Mouse (Mus musculus): ENCODE data around the gene Aipl1. TPM values are rescaled to one million over a fixed set of nuclear protein-coding genes. Genes with fewer than 3 reads are reported as not detected.

Aipl1 gene
- total and polyA plus RNA-seq, 2 experiments from 2014 or later = 0.31 TPM; not detected in 1

DNA sequence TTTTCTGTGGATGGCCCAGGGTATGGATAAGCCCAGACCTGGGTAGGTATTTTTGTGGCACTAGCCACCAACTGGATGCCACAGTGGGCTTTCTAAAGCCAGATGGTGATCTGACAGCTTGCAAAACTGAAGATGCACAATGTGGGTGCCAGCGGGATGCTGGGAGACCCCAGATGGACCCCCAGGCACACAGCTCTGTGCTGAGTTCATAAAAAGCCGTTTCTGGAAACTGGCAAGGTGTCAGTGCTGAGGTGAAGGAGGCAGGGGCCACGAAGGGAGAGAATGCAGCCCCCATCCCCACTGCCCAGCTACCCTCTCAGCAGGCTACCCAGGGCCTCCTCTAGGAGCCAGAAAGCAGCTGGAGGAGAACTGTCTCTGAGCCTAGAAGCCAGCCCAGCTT is 19.9 kb upstream of the Aipl1 start:
- ATAC-seq (ENCODE audit: insufficient read depth, low read depth) (no peak), DNase-seq (ENCODE audit: low spot score) (no peak)
- H3K4me1 ChIP-seq (ENCODE audit: control insufficient read depth, insufficient read depth) = no peaks in the 10 kb centered on the region
- no peaks in the 10 kb centered on the region for H3K27me3 ChIP-seq (ENCODE audit: control insufficient read depth, insufficient read depth, low read length)
- no peak overlapping the region for H3K4me2 ChIP-seq (ENCODE audit: low read depth, low read length)
- H3K27ac ChIP-seq (ENCODE audit: low read depth) = no peak overlapping the region
- TF ChIP-seq EP300 (IDR thresholded peaks at IDR 0.05; ENCODE audit: low read depth) = no peak
- no peak for TF ChIP-seq CTCF (IDR thresholded peaks at IDR 0.05; ENCODE audit: low read depth)
- WGBS = 71% methylated on average over 3 of the region's 3 CpGs
- no peak overlapping the region for H3K9ac ChIP-seq (replicated peaks; ENCODE audit: low read depth, low read length)
- H3K4me3 ChIP-seq (ENCODE audit: low read depth, low read length) = no peak overlapping the region
- no peaks in the 10 kb centered on the region for H3K36me3 ChIP-seq (replicated peaks; ENCODE audit: control insufficient read depth, insufficient read depth, low read length)
- H3K9me3 ChIP-seq (replicated peaks; ENCODE audit: control insufficient read depth, low read length) = no peaks in the 10 kb centered on the region

DNA sequence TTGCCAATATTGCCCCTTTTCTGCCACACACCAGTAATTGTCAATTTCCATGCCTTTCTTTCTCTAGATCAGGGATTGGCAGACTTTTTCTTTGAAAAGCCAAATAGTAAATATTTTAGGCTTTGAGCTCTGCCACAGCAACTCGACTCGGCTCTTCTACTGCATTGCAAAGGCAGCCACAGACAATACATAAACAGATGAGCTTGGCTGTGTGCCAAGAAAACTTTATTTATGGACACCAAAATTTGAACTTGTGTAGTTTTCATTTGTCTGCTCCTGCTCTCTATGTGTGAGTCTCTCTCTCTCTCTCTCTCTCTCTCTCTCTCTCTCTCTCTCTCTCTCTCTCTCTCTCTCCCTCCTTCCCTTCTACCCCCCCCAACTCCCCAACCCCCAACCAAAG is 17.9 kb upstream of the Aipl1 start:
- Histone ChIP-seq H3K4me1 (ENCODE audit: control insufficient read depth, insufficient read depth) (peaks cover 6% of the 10 kb centered on the region; the same call in 1 of the 2 replicates), H3K27ac (ENCODE audit: low read depth) (no peak overlapping the region), H3K9ac (replicated peaks; ENCODE audit: low read depth, low read length) (no peak overlapping the region), H3K9me3 (replicated peaks; ENCODE audit: control insufficient read depth, low read length) (no peaks in the 10 kb centered on the region), H3K4me3 (ENCODE audit: low read depth, low read length) (no peak overlapping the region), H3K36me3 (replicated peaks; ENCODE audit: control insufficient read depth, insufficient read depth, low read length) (no peaks in the 10 kb centered on the region), H3K27me3 (ENCODE audit: control insufficient read depth, insufficient read depth, low read length) (no peaks in the 10 kb centered on the region), H3K4me2 (ENCODE audit: low read depth, low read length) (no peak overlapping the region)
- no peak for DNase-seq (ENCODE audit: low spot score)
- ATAC-seq (ENCODE audit: insufficient read depth, low read depth) = no peak
- TF ChIP-seq CTCF (IDR thresholded peaks at IDR 0.05; ENCODE audit: low read depth) (no peak), EP300 (IDR thresholded peaks at IDR 0.05; ENCODE audit: low read depth) (no peak)
- WGBS = 17% methylated on average over 2 of the region's 2 CpGs

DNA sequence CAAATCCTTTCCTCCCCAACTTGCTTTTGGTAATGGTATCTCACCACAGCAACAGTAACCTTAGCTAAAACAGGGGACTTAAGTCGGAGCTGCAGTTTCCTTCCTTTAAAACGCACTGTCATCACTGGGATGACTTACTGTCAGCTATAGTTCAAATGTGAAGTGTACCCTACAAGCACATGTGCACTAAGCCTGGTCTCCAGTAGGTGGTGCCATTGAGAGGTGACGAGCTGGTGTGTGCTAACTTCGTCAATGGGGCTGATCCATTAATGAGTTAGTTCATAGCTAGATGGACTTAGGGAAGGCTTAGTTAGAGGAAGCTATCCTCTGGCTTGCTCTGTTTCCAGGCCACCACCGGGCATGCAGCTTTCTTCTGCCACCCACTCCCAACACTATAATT is 15.3 kb upstream of the Aipl1 start:
- WGBS = 9% methylated on average over 5 of the region's 5 CpGs
- Histone ChIP-seq H3K4me1 (ENCODE audit: control insufficient read depth, insufficient read depth) (peaks cover 6% of the 10 kb centered on the region; the same call in 1 of the 2 replicates), H3K36me3 (replicated peaks; ENCODE audit: control insufficient read depth, insufficient read depth, low read length) (no peaks in the 10 kb centered on the region), H3K9ac (replicated peaks; ENCODE audit: low read depth, low read length) (no peak overlapping the region), H3K4me3 (ENCODE audit: low read depth, low read length) (no peak overlapping the region), H3K4me2 (ENCODE audit: low read depth, low read length) (no peak overlapping the region), H3K9me3 (replicated peaks; ENCODE audit: control insufficient read depth, low read length) (no peaks in the 10 kb centered on the region), H3K27ac (ENCODE audit: low read depth) (no peak overlapping the region), H3K27me3 (ENCODE audit: control insufficient read depth, insufficient read depth, low read length) (peaks cover 4% of the 10 kb centered on the region; the same call in 1 of the 2 replicates)
- DNase-seq (ENCODE audit: low spot score) = peak; percentile 51
- TF ChIP-seq CTCF (IDR thresholded peaks at IDR 0.05; ENCODE audit: low read depth) = peak; percentile 91
- TF ChIP-seq EP300 (IDR thresholded peaks at IDR 0.05; ENCODE audit: low read depth) = no peak
- ATAC-seq (ENCODE audit: insufficient read depth, low read depth) = peak; percentile 60; the same call in 1 of the 2 replicates

DNA sequence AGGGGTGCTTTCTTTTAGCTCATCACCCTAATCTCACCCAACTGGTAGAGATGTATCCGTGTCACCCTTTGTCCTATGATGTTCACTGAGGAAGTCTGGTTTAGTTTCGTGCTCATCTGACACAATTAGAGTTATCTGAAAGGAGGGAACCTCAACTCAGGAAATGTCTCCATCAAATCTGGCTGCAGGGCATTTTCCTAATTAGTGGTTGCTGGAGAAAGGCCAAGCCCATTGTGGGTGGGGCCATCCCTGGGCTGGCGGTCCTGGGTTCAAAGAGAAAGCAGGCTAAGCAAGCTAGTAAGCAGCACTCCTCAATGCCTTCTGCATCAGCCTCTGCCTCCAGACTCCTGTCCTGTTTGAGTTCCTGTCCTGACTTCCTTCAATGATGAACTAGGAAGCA is 14.9 kb upstream of the Aipl1 start:
- no peak overlapping the region for H3K27ac ChIP-seq (ENCODE audit: low read depth)
- WGBS = 60% methylated on average over 3 of the region's 3 CpGs
- peaks cover 4% of the 10 kb centered on the region; the same call in 1 of the 2 replicates for H3K27me3 ChIP-seq (ENCODE audit: control insufficient read depth, insufficient read depth, low read length)
- ATAC-seq (ENCODE audit: insufficient read depth, low read depth) = no peak
- H3K9me3 ChIP-seq (replicated peaks; ENCODE audit: control insufficient read depth, low read length) = no peaks in the 10 kb centered on the region
- H3K4me3 ChIP-seq (ENCODE audit: low read depth, low read length) = no peak overlapping the region
- TF ChIP-seq CTCF (IDR thresholded peaks at IDR 0.05; ENCODE audit: low read depth) (no peak), EP300 (IDR thresholded peaks at IDR 0.05; ENCODE audit: low read depth) (no peak)
- no peak overlapping the region for H3K4me2 ChIP-seq (ENCODE audit: low read depth, low read length)
- no peak for DNase-seq (ENCODE audit: low spot score)
- H3K4me1 ChIP-seq (ENCODE audit: control insufficient read depth, insufficient read depth) = peaks cover 6% of the 10 kb centered on the region; the same call in 1 of the 2 replicates
- peaks cover 2% of the 10 kb centered on the region; the same call in 1 of the 2 replicates for H3K36me3 ChIP-seq (replicated peaks; ENCODE audit: control insufficient read depth, insufficient read depth, low read length)
- no peak overlapping the region for H3K9ac ChIP-seq (replicated peaks; ENCODE audit: low read depth, low read length)

DNA sequence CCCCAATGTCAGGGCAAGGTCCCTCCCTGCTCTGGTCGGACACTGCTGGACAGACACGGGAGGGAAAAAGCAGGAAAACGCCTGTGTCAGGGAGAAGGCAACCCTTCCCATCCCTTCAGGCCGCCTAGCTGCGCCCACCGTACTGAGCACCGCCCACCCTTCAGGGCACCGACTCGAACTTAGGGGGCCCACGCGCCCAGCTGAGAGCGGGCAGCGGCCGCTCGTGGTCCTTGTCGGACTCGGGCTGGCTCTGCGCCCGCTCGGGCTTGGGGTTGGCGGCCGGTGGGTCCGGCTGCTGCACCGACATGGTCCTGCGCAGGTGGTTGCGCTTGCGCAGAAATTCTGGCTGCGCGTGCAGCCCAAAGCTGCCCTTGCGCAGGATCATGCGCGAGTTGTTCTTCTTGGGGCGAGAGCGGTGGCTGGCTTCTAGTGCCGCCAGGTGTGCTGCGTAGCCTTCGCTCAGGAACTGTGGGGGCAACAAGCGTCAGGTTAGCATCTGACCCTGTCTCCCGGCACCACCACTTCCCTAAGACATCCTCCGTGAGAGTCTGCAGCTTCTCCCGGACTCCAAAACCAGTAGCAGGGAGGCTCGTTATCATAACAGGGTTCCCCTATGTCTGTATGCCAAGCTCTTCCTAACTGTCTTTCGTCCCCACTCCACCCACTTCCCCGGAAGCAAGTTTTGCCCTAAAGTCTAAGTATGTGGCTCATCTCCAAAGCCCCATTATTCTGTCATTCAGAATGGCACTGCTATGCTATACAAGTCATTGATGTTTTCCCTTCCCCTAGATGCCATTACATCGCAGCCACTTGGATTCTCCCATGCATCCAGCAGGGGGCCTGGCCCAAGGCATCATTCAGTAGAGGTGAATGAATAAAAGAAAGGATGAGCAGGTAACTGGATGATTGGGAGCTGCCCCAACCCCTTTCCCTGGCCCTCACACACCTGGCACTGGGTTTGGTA is 13.9 kb upstream of the Aipl1 start:
- H3K27me3 ChIP-seq (ENCODE audit: control insufficient read depth, insufficient read depth, low read length) = peaks cover 4% of the 10 kb centered on the region; the same call in 1 of the 2 replicates
- H3K9ac ChIP-seq (replicated peaks; ENCODE audit: low read depth, low read length) = peak overlapping the region; percentile 16; the same call in 1 of the 2 replicates
- 3% methylated on average over 44 of the region's 45 CpGs for WGBS
- peak overlapping the region; percentile 73 for H3K4me2 ChIP-seq (ENCODE audit: low read depth, low read length)
- no peak for TF ChIP-seq EP300 (IDR thresholded peaks at IDR 0.05; ENCODE audit: low read depth)
- peak; percentile 44 for TF ChIP-seq CTCF (IDR thresholded peaks at IDR 0.05; ENCODE audit: low read depth)
- no peaks in the 10 kb centered on the region for H3K9me3 ChIP-seq (replicated peaks; ENCODE audit: control insufficient read depth, low read length)
- peak overlapping the region; percentile 42 for H3K4me3 ChIP-seq (ENCODE audit: low read depth, low read length)
- no peak for ATAC-seq (ENCODE audit: insufficient read depth, low read depth)
- no peak overlapping the region for H3K27ac ChIP-seq (ENCODE audit: low read depth)
- no peak for DNase-seq (ENCODE audit: low spot score)
- peaks cover 11% of the 10 kb centered on the region; the same call in 1 of the 2 replicates for H3K36me3 ChIP-seq (replicated peaks; ENCODE audit: control insufficient read depth, insufficient read depth, low read length)
- H3K4me1 ChIP-seq (ENCODE audit: control insufficient read depth, insufficient read depth) = peaks cover 6% of the 10 kb centered on the region; the same call in 1 of the 2 replicates

All from heart, postnatal 0 days (tissue).